Mouse (Mus musculus): ENCODE data around the gene Myo18b. TPM values are rescaled to one million over a fixed set of nuclear protein-coding genes. Genes with fewer than 3 reads are reported as not detected.

Gene Myo18b
- polyA plus RNA-seq, 1 experiment, result 36.8 TPM

DNA sequence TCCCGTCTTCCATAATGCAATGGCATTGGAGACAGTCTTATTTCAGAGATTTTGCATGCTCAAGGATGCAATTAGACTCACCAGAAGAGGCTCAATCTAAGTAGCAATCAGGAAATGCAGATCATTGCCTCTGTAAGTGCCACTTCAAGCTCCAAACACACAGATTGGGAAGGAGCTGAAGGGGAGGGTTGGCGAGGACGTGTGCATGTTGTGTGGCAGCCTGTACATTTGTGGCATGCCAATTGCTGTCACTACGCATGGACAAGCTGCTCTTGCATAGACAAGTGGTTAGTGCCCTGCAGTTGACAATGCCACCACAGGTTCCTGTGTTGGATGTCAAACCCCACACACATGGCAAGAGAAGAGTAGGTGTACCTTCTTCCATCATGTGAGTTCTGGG, 88.5 kb downstream of the Myo18b start:
- no peak overlapping the region for H3K4me3 ChIP-seq (ENCODE audit: control insufficient read depth, low read depth, low read length)
- H3K4me1 ChIP-seq (ENCODE audit: control insufficient read depth, insufficient read depth, low read length), result no peaks in the 10 kb centered on the region
- no peak for TF ChIP-seq CTCF (IDR thresholded peaks at IDR 0.05; ENCODE audit: control insufficient read depth, insufficient read depth, insufficient replicate concordance, low read depth, low read length)
- TF ChIP-seq POLR2A (IDR thresholded peaks at IDR 0.05; ENCODE audit: control insufficient read depth, low read depth, low read length), result no peak
- H3K27ac ChIP-seq (ENCODE audit: control insufficient read depth, insufficient read depth, low read depth, low read length), result no peak overlapping the region
- no peaks in the 10 kb centered on the region for H3K27me3 ChIP-seq (ENCODE audit: control insufficient read depth, insufficient read depth, low read length)
- H3K36me3 ChIP-seq (ENCODE audit: control insufficient read depth, insufficient read depth, low read length), result no peaks in the 10 kb centered on the region

DNA sequence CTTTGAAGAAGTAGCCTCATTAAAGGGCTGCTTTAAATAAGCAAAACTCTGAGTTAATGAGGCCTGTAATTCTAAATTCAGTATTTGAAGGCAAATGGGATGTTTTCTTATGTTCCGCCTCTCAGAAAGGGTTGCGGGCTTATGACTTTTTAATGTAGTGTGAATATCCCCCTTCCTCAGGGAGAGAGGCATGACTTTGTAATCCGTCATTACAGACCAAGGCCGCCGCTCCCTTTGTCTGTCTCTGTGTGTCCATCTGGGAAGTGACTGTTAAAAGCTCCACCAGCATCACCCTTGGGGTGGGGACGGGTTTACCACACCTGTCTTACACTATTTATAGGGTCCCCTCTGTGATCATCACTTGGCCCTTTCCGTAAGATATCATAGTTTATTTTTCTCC, 100.1 kb downstream of the Myo18b start:
- H3K4me1 ChIP-seq (ENCODE audit: control insufficient read depth, insufficient read depth, low read length), result no peaks in the 10 kb centered on the region
- H3K27ac ChIP-seq (ENCODE audit: control insufficient read depth, insufficient read depth, low read depth, low read length), result no peak overlapping the region
- no peaks in the 10 kb centered on the region for H3K36me3 ChIP-seq (ENCODE audit: control insufficient read depth, insufficient read depth, low read length)
- no peak overlapping the region; the same call in none of the 2 replicates for H3K4me3 ChIP-seq (ENCODE audit: control insufficient read depth, low read depth, low read length)
- no peak for TF ChIP-seq POLR2A (IDR thresholded peaks at IDR 0.05; ENCODE audit: control insufficient read depth, low read depth, low read length)
- TF ChIP-seq CTCF (IDR thresholded peaks at IDR 0.05; ENCODE audit: control insufficient read depth, insufficient read depth, insufficient replicate concordance, low read depth, low read length), result no peak
- H3K27me3 ChIP-seq (ENCODE audit: control insufficient read depth, insufficient read depth, low read length), result no peaks in the 10 kb centered on the region

DNA sequence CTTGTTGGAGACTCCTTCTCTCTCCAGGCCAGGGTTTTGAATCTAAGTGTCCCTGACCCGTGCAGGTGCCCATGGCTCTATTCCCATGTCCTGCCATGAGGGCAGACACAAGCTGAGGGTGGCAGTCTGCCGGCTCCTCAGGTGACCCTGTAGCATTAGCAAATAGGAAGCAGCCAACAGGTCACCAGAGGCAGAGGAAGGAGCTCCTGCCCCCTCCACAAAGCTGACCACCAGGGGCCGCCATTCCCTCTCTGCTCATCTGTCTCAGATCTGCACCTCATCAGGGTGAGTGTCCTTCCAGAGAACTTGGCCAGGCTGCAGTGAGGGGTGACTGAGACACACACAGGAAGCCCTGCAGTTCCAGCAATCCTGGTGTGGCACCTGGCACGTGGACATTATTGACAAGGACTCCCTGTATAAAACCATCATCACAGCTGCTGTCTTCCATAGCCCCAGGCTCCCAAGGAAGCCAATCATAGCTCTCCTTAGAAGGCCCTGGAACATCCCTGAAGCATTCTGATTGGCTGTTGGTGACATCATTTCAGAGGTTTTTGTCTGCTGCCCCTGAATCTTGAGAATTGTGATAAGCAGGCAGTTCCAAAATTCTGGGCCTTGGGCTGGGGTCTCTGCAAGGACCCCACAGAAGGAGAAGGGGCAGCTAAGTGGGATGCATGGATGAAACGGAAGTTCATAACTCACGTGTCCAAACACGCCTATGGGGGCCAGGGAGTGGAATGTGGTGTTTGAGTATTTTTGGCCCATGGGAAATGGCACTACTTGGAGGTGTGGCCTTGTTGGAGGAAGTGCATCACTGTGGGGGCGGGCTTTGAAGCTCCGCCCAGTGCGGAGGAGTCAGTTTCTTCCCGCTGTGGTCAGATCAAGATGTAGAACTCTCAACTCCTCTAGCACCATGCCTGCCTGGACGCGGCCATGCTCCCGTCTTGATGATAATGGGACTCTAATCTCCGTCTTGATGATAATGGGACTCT, 104.1 kb downstream of the Myo18b start:
- peak overlapping the region; percentile 65 for H3K4me3 ChIP-seq (ENCODE audit: control insufficient read depth, low read depth, low read length)

DNA sequence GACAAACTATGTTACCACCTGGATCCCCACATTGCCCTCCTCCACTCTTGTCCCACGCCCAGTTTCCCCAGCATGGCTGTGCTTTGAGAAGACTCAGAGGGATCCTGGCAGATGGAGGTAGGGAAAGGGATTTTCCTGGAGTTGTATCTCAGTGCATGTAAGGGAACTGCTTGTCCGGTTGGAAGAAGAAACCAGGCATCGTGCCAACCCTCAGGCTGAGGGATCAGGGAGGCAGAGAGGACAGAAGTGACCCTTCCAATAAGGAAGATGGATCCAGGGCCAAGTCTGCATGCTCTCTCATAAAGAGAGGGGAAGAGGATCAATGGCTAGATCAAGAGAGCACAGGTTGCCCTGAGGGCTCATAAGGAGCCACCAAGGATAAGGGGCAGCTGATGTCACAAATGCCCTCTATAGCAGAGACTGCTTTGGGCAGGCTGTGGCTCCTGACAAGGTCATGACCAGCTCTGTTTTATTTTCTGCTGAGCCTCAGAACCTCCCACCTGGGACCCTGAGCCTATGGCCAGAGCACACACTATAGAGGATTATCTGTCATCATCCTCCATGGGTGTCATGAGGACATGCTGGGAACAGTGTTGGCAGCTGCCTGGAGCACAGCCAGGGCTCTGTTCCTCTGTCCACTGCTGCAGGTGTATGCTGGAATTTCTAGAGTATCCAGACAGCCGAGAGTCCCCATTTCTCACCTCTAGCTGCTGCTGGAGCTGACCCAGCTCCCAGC, 105.6 kb downstream of the Myo18b start:
- H3K27me3 ChIP-seq (ENCODE audit: control insufficient read depth, insufficient read depth, low read length), result no peaks in the 10 kb centered on the region
- H3K4me1 ChIP-seq (ENCODE audit: control insufficient read depth, insufficient read depth, low read length), result no peaks in the 10 kb centered on the region; the same call in 1 of the 2 replicates
- peak overlapping the region; percentile 67 for H3K27ac ChIP-seq (ENCODE audit: control insufficient read depth, insufficient read depth, low read depth, low read length)
- peak overlapping the region; percentile 82 for H3K4me3 ChIP-seq (ENCODE audit: control insufficient read depth, low read depth, low read length)
- H3K36me3 ChIP-seq (ENCODE audit: control insufficient read depth, insufficient read depth, low read length), result no peaks in the 10 kb centered on the region
- TF ChIP-seq CTCF (IDR thresholded peaks at IDR 0.05; ENCODE audit: control insufficient read depth, insufficient read depth, insufficient replicate concordance, low read depth, low read length), result no peak
- TF ChIP-seq POLR2A (IDR thresholded peaks at IDR 0.05; ENCODE audit: control insufficient read depth, low read depth, low read length), result no peak

More for the DNA sequence above, 104.1 kb downstream of the Myo18b start:
- TF ChIP-seq POLR2A (IDR thresholded peaks at IDR 0.05; ENCODE audit: control insufficient read depth, low read depth, low read length) (0 out of 2 replicates have a peak, but pooled peaks have one; percentile 41), CTCF (IDR thresholded peaks at IDR 0.05; ENCODE audit: control insufficient read depth, insufficient read depth, insufficient replicate concordance, low read depth, low read length) (no peak)
- Histone ChIP-seq H3K27ac (ENCODE audit: control insufficient read depth, insufficient read depth, low read depth, low read length) (no peak overlapping the region), H3K27me3 (ENCODE audit: control insufficient read depth, insufficient read depth, low read length) (no peaks in the 10 kb centered on the region), H3K4me1 (ENCODE audit: control insufficient read depth, insufficient read depth, low read length) (no peaks in the 10 kb centered on the region), H3K36me3 (ENCODE audit: control insufficient read depth, insufficient read depth, low read length) (no peaks in the 10 kb centered on the region)

DNA sequence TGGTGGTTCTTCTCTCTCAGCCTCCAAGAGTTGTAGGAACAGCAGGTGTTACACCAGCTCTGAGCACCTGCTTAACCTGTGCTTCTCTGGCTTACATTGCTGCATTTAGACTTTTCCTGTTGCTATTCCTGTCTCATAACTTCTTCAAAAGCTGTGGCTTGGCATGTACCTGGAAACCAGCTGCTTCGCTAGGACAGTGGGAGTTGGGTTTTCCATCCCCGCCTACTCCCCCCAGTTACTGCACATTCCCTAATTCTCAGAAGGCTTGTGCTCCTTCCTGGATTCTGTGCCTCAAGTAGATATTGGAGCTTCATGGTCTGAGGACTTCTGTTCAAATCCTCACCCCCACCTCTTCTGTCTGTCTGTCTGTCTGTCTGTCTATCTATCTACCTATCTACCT, 107.7 kb downstream of the Myo18b start:
- Histone ChIP-seq H3K4me1 (ENCODE audit: control insufficient read depth, insufficient read depth, low read length) (no peaks in the 10 kb centered on the region; the same call in 1 of the 2 replicates), H3K27ac (ENCODE audit: control insufficient read depth, insufficient read depth, low read depth, low read length) (no peak overlapping the region), H3K27me3 (ENCODE audit: control insufficient read depth, insufficient read depth, low read length) (no peaks in the 10 kb centered on the region), H3K4me3 (ENCODE audit: control insufficient read depth, low read depth, low read length) (no peak overlapping the region), H3K36me3 (ENCODE audit: control insufficient read depth, insufficient read depth, low read length) (no peaks in the 10 kb centered on the region)
- TF ChIP-seq CTCF (IDR thresholded peaks at IDR 0.05; ENCODE audit: control insufficient read depth, insufficient read depth, insufficient replicate concordance, low read depth, low read length) (no peak), POLR2A (IDR thresholded peaks at IDR 0.05; ENCODE audit: control insufficient read depth, low read depth, low read length) (no peak)

DNA sequence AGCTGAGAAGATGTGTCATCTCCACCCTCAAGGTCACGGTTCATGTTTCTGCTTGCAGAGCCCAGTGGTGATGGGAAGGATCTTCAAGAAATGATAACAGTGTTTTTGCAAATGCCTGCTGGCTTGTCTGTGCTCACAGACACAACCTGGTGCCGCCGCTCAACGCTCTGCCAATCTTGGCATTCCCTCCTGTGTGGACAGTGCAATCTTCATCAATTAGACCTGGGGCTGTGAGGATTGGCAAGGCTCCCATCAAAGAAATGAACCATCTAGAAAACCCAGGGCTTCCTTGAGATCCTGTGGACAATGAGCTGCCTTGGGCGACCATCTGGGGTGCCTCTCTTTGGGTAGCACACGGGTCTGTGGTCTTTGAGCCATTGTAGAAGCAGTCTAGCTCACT, 109.4 kb downstream of the Myo18b start:
- Histone ChIP-seq H3K36me3 (ENCODE audit: control insufficient read depth, insufficient read depth, low read length) (no peaks in the 10 kb centered on the region), H3K4me1 (ENCODE audit: control insufficient read depth, insufficient read depth, low read length) (no peaks in the 10 kb centered on the region; the same call in 1 of the 2 replicates), H3K27me3 (ENCODE audit: control insufficient read depth, insufficient read depth, low read length) (no peaks in the 10 kb centered on the region), H3K4me3 (ENCODE audit: control insufficient read depth, low read depth, low read length) (no peak overlapping the region), H3K27ac (ENCODE audit: control insufficient read depth, insufficient read depth, low read depth, low read length) (no peak overlapping the region)
- TF ChIP-seq POLR2A (IDR thresholded peaks at IDR 0.05; ENCODE audit: control insufficient read depth, low read depth, low read length) (no peak), CTCF (IDR thresholded peaks at IDR 0.05; ENCODE audit: control insufficient read depth, insufficient read depth, insufficient replicate concordance, low read depth, low read length) (no peak)

DNA sequence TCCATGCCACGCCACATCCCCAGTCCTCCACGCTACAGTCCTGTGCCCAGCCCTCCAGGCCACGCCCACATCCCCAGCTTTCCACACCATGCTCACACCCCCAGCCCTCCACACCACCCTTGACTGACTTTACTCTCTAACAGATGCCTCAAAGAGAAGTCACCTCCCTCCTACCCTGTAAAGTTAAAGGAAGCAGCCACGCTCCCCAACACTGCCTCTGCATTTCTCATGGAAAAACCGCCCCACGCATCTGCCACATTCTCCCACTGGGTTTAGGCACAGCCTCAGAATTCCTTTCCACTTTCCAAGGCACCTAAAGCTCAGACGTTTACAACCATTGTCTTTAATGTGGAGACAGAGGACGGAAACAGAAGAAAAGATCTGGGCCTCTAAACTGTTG, 110.1 kb downstream of the Myo18b start:
- no peaks in the 10 kb centered on the region; the same call in 1 of the 2 replicates for H3K4me1 ChIP-seq (ENCODE audit: control insufficient read depth, insufficient read depth, low read length)
- H3K27ac ChIP-seq (ENCODE audit: control insufficient read depth, insufficient read depth, low read depth, low read length), result no peak overlapping the region
- no peak overlapping the region for H3K4me3 ChIP-seq (ENCODE audit: control insufficient read depth, low read depth, low read length)
- no peaks in the 10 kb centered on the region for H3K36me3 ChIP-seq (ENCODE audit: control insufficient read depth, insufficient read depth, low read length)
- no peaks in the 10 kb centered on the region for H3K27me3 ChIP-seq (ENCODE audit: control insufficient read depth, insufficient read depth, low read length)
- TF ChIP-seq CTCF (IDR thresholded peaks at IDR 0.05; ENCODE audit: control insufficient read depth, insufficient read depth, insufficient replicate concordance, low read depth, low read length), result no peak
- TF ChIP-seq POLR2A (IDR thresholded peaks at IDR 0.05; ENCODE audit: control insufficient read depth, low read depth, low read length), result no peak
